Mouse (Mus musculus) intestine, embryonic 14.5 days (tissue): ENCODE measurements around the gene Nup107. TPM values are rescaled to one million over a fixed set of nuclear protein-coding genes. Genes with fewer than 3 reads are reported as not detected.
A peak's percentile ranks its signal among the peaks of the same experiment; 100 is the strongest.

Experiments
- ATAC-seq: fragments of 200-750 bp; cut with Nextera tagmentation; replicated peaks from 2 replicates; pipeline ENCODE4 v1.8.0; 2017; ENCODE audit warnings: low read depth, moderate number of reproducible peaks, moderate TSS enrichment, moderate library complexity; ENCODE audit not compliant: low FRiP score, low TSS enrichment
- DNase-seq: peaks from one replicate; pipeline ENCODE4 v3.0.0-alpha.2; 2018; ENCODE audit warnings: low spot score
- H3K27ac ChIP-seq: fragments of 300-500 bp; sonication (generic); 2 replicates; pipeline ENCODE4 v1.5.1; 2014; ENCODE audit warnings: low read depth, mild to moderate bottlenecking, control low read depth
- H3K27me3 ChIP-seq: fragments of 300-500 bp; sonication (generic); replicated peaks from 2 replicates; pipeline ENCODE4 v1.6.1; 2014; ENCODE audit warnings: low read length, control low read depth; ENCODE audit not compliant: control insufficient read depth, insufficient read depth
- H3K36me3 ChIP-seq: fragments of 300-500 bp; sonication (generic); 2 replicates; pipeline ENCODE4 v1.6.1; 2014; ENCODE audit warnings: low read length, control low read depth; ENCODE audit not compliant: control insufficient read depth, insufficient read depth
- H3K4me1 ChIP-seq: fragments of 300-500 bp; sonication (generic); replicated peaks from 2 replicates; pipeline ENCODE4 v1.6.1; 2014; ENCODE audit warnings: low read length, control low read depth, mixed read lengths; ENCODE audit not compliant: control insufficient read depth, insufficient read depth
- H3K4me2 ChIP-seq: fragments of 300-500 bp; sonication (generic); 2 replicates; pipeline ENCODE4 v1.6.1; 2014; ENCODE audit warnings: low read length
- H3K4me3 ChIP-seq: fragments of 300-500 bp; sonication (generic); 2 replicates; pipeline ENCODE4 v1.5.1; 2014; ENCODE audit warnings: low read depth, low read length, control low read depth, mixed read lengths
- H3K9ac ChIP-seq: fragments of 300-500 bp; sonication (generic); 2 replicates; pipeline ENCODE4 v1.6.1; 2014; ENCODE audit warnings: mild to moderate bottlenecking, low read length
- H3K9me3 ChIP-seq: fragments of 300-500 bp; sonication (generic); 2 replicates; pipeline ENCODE4 v1.6.1; 2016; ENCODE audit warnings: low read length, control low read depth; ENCODE audit not compliant: control insufficient read depth
- WGBS: fragments of 180-500 bp; shearing (Covaris S2); extraction: QIAGEN DNeasy Blood & Tissue Kit; methylation state at CpG from one replicate; pipeline ENCODE4 v1.1.7; 2014; 5-methylcytosine and 5-hydroxymethylcytosine counted together
- polyA plus RNA-seq: library from polyadenylated mRNA; unstranded; fragments of >200 nt; fragmentation: Nextera tagmentation; extraction: Ambion mirVana; gene quantifications from 2 replicates; pipeline ENCODE4 v1.2.1, GENCODE M21; 2014

The Nup107 gene
- polyA plus RNA-seq, 1 experiment from 2014 or later, result 60.8 TPM

GRCm38 (mm10) chr10:117712871-117713270, 79.6 kb downstream of the Nup107 start:
- Histone ChIP-seq H3K4me3 (no peak overlapping the region), H3K36me3 (peaks cover 6% of the 10 kb centered on the region), H3K27me3 (no peaks in the 10 kb centered on the region), H3K9ac (no peak overlapping the region), H3K27ac (no peak overlapping the region), H3K4me2 (no peak overlapping the region), H3K4me1 (peaks cover 18% of the 10 kb centered on the region), H3K9me3 (no peaks in the 10 kb centered on the region)
- ATAC-seq, result no peak
- WGBS, result 89% methylated on average over 9 of the region's 9 CpGs
- no peak for DNase-seq

GRCm38 (mm10) chr10:117712191-117712754, 80.2 kb downstream of the Nup107 start:
- Histone ChIP-seq H3K36me3 (peaks cover 12% of the 10 kb centered on the region), H3K9me3 (no peaks in the 10 kb centered on the region), H3K9ac (no peak overlapping the region), H3K4me1 (peaks cover 13% of the 10 kb centered on the region), H3K27ac (no peak overlapping the region), H3K4me3 (no peak overlapping the region), H3K4me2 (no peak overlapping the region), H3K27me3 (no peaks in the 10 kb centered on the region)
- WGBS, result 87% methylated on average over 9 of the region's 9 CpGs
- ATAC-seq (no peak), DNase-seq (no peak)

GRCm38 (mm10) chr10:117711408-117711807, 81.1 kb downstream of the Nup107 start:
- ATAC-seq (no peak), DNase-seq (no peak)
- Histone ChIP-seq H3K27me3 (no peaks in the 10 kb centered on the region), H3K4me2 (peak overlapping the region; percentile 57), H3K4me3 (peak overlapping the region; percentile 62), H3K9me3 (no peaks in the 10 kb centered on the region), H3K9ac (peak overlapping the region; percentile 58; the same call in 1 of the 2 replicates), H3K27ac (no peak overlapping the region), H3K36me3 (peaks cover 21% of the 10 kb centered on the region), H3K4me1 (peaks cover 13% of the 10 kb centered on the region)
- WGBS, result 71% methylated on average over 5 of the region's 5 CpGs

GRCm38 (mm10) chr10:117710604-117711141, 81.8 kb downstream of the Nup107 start, which contains the start of gene Mdm2:
Gene Mdm2 (minus strand): TSS chr10:117710758.
- under 1% methylated on average over 52 of the region's 52 CpGs for WGBS
- ATAC-seq, result peak; percentile 92

GRCm38 (mm10) chr10:117709930-117710603, 82.4 kb downstream of the Nup107 start:
- Histone ChIP-seq H3K27me3 (no peaks in the 10 kb centered on the region), H3K4me1 (peaks cover 13% of the 10 kb centered on the region), H3K9me3 (no peaks in the 10 kb centered on the region), H3K36me3 (peaks cover 34% of the 10 kb centered on the region), H3K4me3 (peak overlapping the region; percentile 62), H3K9ac (peak overlapping the region; percentile 96), H3K4me2 (peak overlapping the region; percentile 91), H3K27ac (peak overlapping the region; percentile 95)
- 1% methylated on average over 63 of the region's 71 CpGs for WGBS
- ATAC-seq (peak; percentile 80), DNase-seq (peak; percentile 90)

More at GRCm38 (mm10) chr10:117710604-117711141, 81.8 kb downstream of the Nup107 start, which contains the start of gene Mdm2:
- Histone ChIP-seq H3K9ac (peak within 1 kb of the TSS; percentile 96), H3K27ac (peak within 1 kb of the TSS; percentile 95), H3K4me3 (peak within 1 kb of the TSS; percentile 62), H3K27me3 (no peaks in the 10 kb centered on the region), H3K4me1 (peaks cover 13% of the 10 kb centered on the region), H3K9me3 (no peaks in the 10 kb centered on the region), H3K4me2 (peak within 1 kb of the TSS; percentile 91), H3K36me3 (peaks cover 28% of the 10 kb centered on the region)
- DNase-seq, result peak; percentile 100

GRCm38 (mm10) chr10:117709326-117709830, 83.1 kb downstream of the Nup107 start:
- Histone ChIP-seq H3K9ac (peak overlapping the region; percentile 96), H3K27ac (no peak overlapping the region; the same call in 1 of the 2 replicates), H3K9me3 (no peaks in the 10 kb centered on the region), H3K4me2 (peak overlapping the region; percentile 91), H3K4me3 (peak overlapping the region; percentile 62), H3K36me3 (peaks cover 41% of the 10 kb centered on the region), H3K4me1 (peaks cover 13% of the 10 kb centered on the region), H3K27me3 (no peaks in the 10 kb centered on the region)
- ATAC-seq, result no peak
- no peak for DNase-seq
- WGBS, result 46% methylated on average over 12 of the region's 12 CpGs

- no peak for DNase-seq
- 81% methylated on average over 9 of the region's 9 CpGs for WGBS
- H3K4me3 ChIP-seq, result peak overlapping the region; percentile 62
- no peak for ATAC-seq
- no peak overlapping the region for H3K27ac ChIP-seq
- H3K36me3 ChIP-seq, result peaks cover 46% of the 10 kb centered on the region
- H3K4me1 ChIP-seq, result peaks cover 13% of the 10 kb centered on the region
- no peak overlapping the region for H3K9ac ChIP-seq
- H3K27me3 ChIP-seq, result no peaks in the 10 kb centered on the region
- H3K4me2 ChIP-seq, result peak overlapping the region; percentile 91
- no peaks in the 10 kb centered on the region for H3K9me3 ChIP-seq
Measured at GRCm38 (mm10) chr10:117708856-117709255, 83.6 kb downstream of the Nup107 start.

GRCm38 (mm10) chr10:117708376-117708775, 84.1 kb downstream of the Nup107 start:
- no peak overlapping the region for H3K4me2 ChIP-seq
- ATAC-seq (no peak), DNase-seq (no peak)
- H3K9ac ChIP-seq, result no peak overlapping the region
- H3K4me3 ChIP-seq, result no peak overlapping the region
- WGBS, result 95% methylated on average over 2 of the region's 2 CpGs
- no peaks in the 10 kb centered on the region for H3K9me3 ChIP-seq
- no peaks in the 10 kb centered on the region for H3K27me3 ChIP-seq
- H3K27ac ChIP-seq, result no peak overlapping the region
- H3K36me3 ChIP-seq, result peaks cover 51% of the 10 kb centered on the region
- H3K4me1 ChIP-seq, result peaks cover 13% of the 10 kb centered on the region
